Mouse (Mus musculus) liver, embryonic 14.5 days (tissue): ENCODE measurements at regions not wholly inside any gene's neighbourhood (a gene's known extent, or its start where the extent isn't known, plus 50 kb on each side); places are given as distances from the start of the nearest gene placed in this dataset.

Experiments used
- CTCF ChIP-seq: IDR thresholded peaks from 2 replicates; pipeline ENCODE4 v1.5.1; 2016; ENCODE audit warnings: antibody characterized with exemption, low read depth, control low read depth
- EP300 ChIP-seq: IDR thresholded peaks from 2 replicates; pipeline ENCODE4 v1.6.1; 2016; ENCODE audit warnings: antibody characterized with exemption, low read depth

- TF ChIP-seq EP300 = no peak
- TF ChIP-seq CTCF = no peak
Measured at GRCm38 (mm10) chr1:158124902-158125301, 231.2 kb downstream of the Brinp2 start.
